ENCODE assay signal across 8 mouse cellular contexts in the genomic region with DNA sequence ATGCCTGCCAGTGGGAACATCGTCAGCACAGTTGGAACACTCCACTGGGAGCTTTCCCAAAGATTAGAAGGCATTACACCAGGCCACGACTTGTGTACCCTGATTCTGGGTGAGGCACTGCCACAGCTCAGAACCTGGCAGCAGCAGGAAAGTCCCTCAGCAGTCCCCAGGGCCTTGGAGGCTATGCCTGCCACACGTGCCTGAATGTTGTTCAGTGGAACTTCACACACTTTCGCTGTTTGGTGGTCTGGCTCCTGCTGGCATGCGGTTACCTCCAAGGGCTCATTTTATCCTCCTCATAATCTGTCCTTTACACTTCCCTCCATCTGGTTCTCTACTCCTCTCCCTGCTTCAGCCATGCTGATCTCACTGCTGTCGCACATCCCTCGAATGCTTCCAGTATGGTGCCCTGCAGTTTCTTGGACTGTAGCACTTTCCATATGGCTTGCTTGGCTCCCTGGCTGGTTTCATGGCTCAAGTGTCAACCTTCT. TPM values are rescaled to one million over a fixed set of nuclear protein-coding genes. Genes with fewer than 3 reads are reported as not detected.
DNase-seq lines count a peak whose midpoint lies in the region; ATAC-seq and TF ChIP-seq lines count a peak whose summit lies in the region.

No protein-coding gene starts in this region.

- peak; percentile 61 for DNase-seq in liver, adult 2 months (ENCODE audit: extremely low read depth, low read depth, low spot score)
- DNase-seq in liver, result no peak
- peak; percentile 34 for DNase-seq in naive thymus-derived CD4-positive, alpha-beta T cell, adult 2 months (ENCODE audit: low read depth)
- no peak for DNase-seq in gastrocnemius, adult 8-10 months (ENCODE audit: low spot score in 2 of 2)
- no peak for DNase-seq in left cerebral cortex, postnatal 14 days (ENCODE audit: low spot score in 2 of 2)
- DNase-seq in kidney, adult 11 months, result no peak

- no peaks in the 10 kb centered on the region for H3K27me3 ChIP-seq in liver, adult 2 months (ENCODE audit: control insufficient read depth, insufficient read depth, low read length)
- no peaks in the 10 kb centered on the region for H3K27me3 ChIP-seq in embryonic facial prominence, embryonic 12.5 days
- no peaks in the 10 kb centered on the region for H3K27me3 ChIP-seq in hindbrain, embryonic 13.5 days

- no peaks in the 10 kb centered on the region for H3K79me2 ChIP-seq in liver, adult 2 months (ENCODE audit: control insufficient read depth, insufficient read depth, low read length)

- H3K4me2 ChIP-seq in embryonic facial prominence, embryonic 12.5 days (replicated peaks), result peak overlapping the region; percentile 90; the same call in 1 of the 2 replicates
- H3K4me2 ChIP-seq in hindbrain, embryonic 13.5 days, result peak overlapping the region; percentile 96

- peaks cover 15% of the 10 kb centered on the region for H3K4me1 ChIP-seq in liver, adult 2 months (ENCODE audit: control insufficient read depth, insufficient read depth, low read length)
- peaks cover 24% of the 10 kb centered on the region for H3K4me1 ChIP-seq in embryonic facial prominence, embryonic 12.5 days
- H3K4me1 ChIP-seq in hindbrain, embryonic 13.5 days (replicated peaks), result peaks cover 47% of the 10 kb centered on the region

- H3K36me3 ChIP-seq in liver, adult 2 months (ENCODE audit: control insufficient read depth, insufficient read depth, low read length), result peaks cover 3% of the 10 kb centered on the region
- peaks cover 45% of the 10 kb centered on the region for H3K36me3 ChIP-seq in embryonic facial prominence, embryonic 12.5 days
- peaks cover 56% of the 10 kb centered on the region for H3K36me3 ChIP-seq in hindbrain, embryonic 13.5 days

- no peak overlapping the region for H3K4me3 ChIP-seq in liver, adult 2 months (ENCODE audit: insufficient read depth, low read depth, low read length)
- H3K4me3 ChIP-seq in embryonic facial prominence, embryonic 12.5 days, result no peak overlapping the region
- H3K4me3 ChIP-seq in hindbrain, embryonic 13.5 days, result peak overlapping the region; percentile 63; the same call in 1 of the 2 replicates

- H3K9me3 ChIP-seq in embryonic facial prominence, embryonic 12.5 days, result no peaks in the 10 kb centered on the region
- no peaks in the 10 kb centered on the region for H3K9me3 ChIP-seq in hindbrain, embryonic 13.5 days

- no peak for TF ChIP-seq CTCF in liver, adult 2 months (IDR thresholded peaks at IDR 0.05; ENCODE audit: low read depth, low read length)

- no peak overlapping the region for H3K27ac ChIP-seq in liver, adult 2 months (replicated peaks; ENCODE audit: insufficient read depth, low read depth, low read length)
- peak overlapping the region; percentile 54 for H3K27ac ChIP-seq in embryonic facial prominence, embryonic 12.5 days
- H3K27ac ChIP-seq in hindbrain, embryonic 13.5 days, result peak overlapping the region; percentile 98

- no peak overlapping the region for H3K9ac ChIP-seq in liver, adult 2 months (ENCODE audit: low read depth, low read length)
- no peak overlapping the region for H3K9ac ChIP-seq in embryonic facial prominence, embryonic 12.5 days
- peak overlapping the region; percentile 85 for H3K9ac ChIP-seq in hindbrain, embryonic 13.5 days

- intact Hi-C loops in left cerebral cortex, postnatal 14 days (cut with DNase I), result loop anchor here (5.0 to 10.0 kb wide), 4 partner anchors 82 to 314 kb away; a partner anchor contains a TSS

- WGBS in liver, adult 2 months, result 67% methylated on average over 7 of the region's 7 CpGs
- WGBS in embryonic facial prominence, embryonic 12.5 days, result 68% methylated on average over 7 of the region's 7 CpGs
- 56% methylated on average over 7 of the region's 7 CpGs for WGBS in hindbrain, embryonic 13.5 days

- no peak for TF ChIP-seq POLR2A in liver, adult 2 months (IDR thresholded peaks at IDR 0.05; ENCODE audit: extremely low read depth, insufficient read depth, low read length)

- ATAC-seq in embryonic facial prominence, embryonic 12.5 days (ENCODE audit: insufficient number of reproducible peaks, insufficient read depth, low FRiP score, low TSS enrichment), result no peak
- no peak for ATAC-seq in hindbrain, embryonic 13.5 days (ENCODE audit: low FRiP score)

RNA-seq across cellular contexts. Expression of a gene that starts 4.0 kb away (rescaled TPM):
- 0.18 and 0.27 TPM in 2 replicates for total RNA-seq in liver, adult 2 months (2014; rRNA removed)
- 0.34 and 0.39 TPM in 2 replicates for polyA plus RNA-seq in liver, adult 2 months (2012; rRNA removed)
- polyA plus RNA-seq in embryonic facial prominence, embryonic 12.5 days (2016; fragmentation: Nextera tagmentation; extraction: Ambion mirVana), result 2.3 and 2.5 TPM in 2 replicates
- 2.0 and 2.2 TPM in 2 replicates for polyA plus RNA-seq in hindbrain, embryonic 13.5 days (2015; fragmentation: Nextera tagmentation; extraction: Ambion mirVana)
- total RNA-seq in gastrocnemius, adult 8-10 months (2022), result 1 to 10 TPM; 1.7 to 2.6 (median 2.5) TPM
- under 1 TPM; 0.13 to 0.40 TPM for total RNA-seq in left cerebral cortex, postnatal 14 days (2021)

Comparison
In these comparisons a context has a peak if more than half of its experiments do, and no peak if none do; other contexts are left out.
1. DNase-seq: peak in liver, adult 2 months (single experiment) and naive thymus-derived CD4-positive, alpha-beta T cell, adult 2 months (single experiment); none in liver (single experiment), gastrocnemius, adult 8-10 months (0 of 2), left cerebral cortex, postnatal 14 days (0 of 2) and kidney, adult 11 months (single experiment).